Mouse (Mus musculus) megakaryocyte, embryonic 14.5 days (primary cell): ENCODE data around the gene Vwde.

Experiments
- FLI1 ChIP-seq: IDR thresholded peaks from 2 replicates; pipeline ENCODE4 v1.6.1; 2012; ENCODE audit warnings: low read length, inconsistent platforms, mixed read lengths
- GATA1 ChIP-seq: IDR thresholded peaks from 3 replicates; pipeline ENCODE4 v1.6.1; 2012; ENCODE audit warnings: mixed read lengths, low read length, inconsistent platforms, borderline replicate concordance

- TF ChIP-seq GATA1 (no peak), FLI1 (no peak)
These were observed 55.2 kb downstream of the Vwde start for GRCm38 (mm10) chr6:13169459-13170150.
